Mouse (Mus musculus) liver, embryonic 14.5 days (tissue): ENCODE data around the gene Rfx1. TPM values are rescaled to one million over a fixed set of nuclear protein-coding genes. Genes with fewer than 3 reads are reported as not detected.

Experiments used
- ATAC-seq: fragments of 200-750 bp; cut with Nextera tagmentation; 2 replicates; pipeline ENCODE4 v1.8.0; 2017; ENCODE audit warnings: moderate number of reproducible peaks, mild to moderate bottlenecking, moderate library complexity; ENCODE audit not compliant: insufficient read depth
- DNase-seq, 3 experiments: peaks; one replicate each; pipeline ENCODE4 v3.0.0-alpha.2; 2012 to 2013; ENCODE audit warnings: low read depth in 3 of 3, low spot score in 3 of 3
- H3K27ac ChIP-seq: fragments of 300-500 bp; sonication (generic); 2 replicates; pipeline ENCODE4 v1.5.1; 2014; ENCODE audit warnings: moderate library complexity, mild to moderate bottlenecking, control low read depth, inconsistent platforms
- H3K27me3 ChIP-seq: fragments of 300-500 bp; sonication (generic); 2 replicates; pipeline ENCODE4 v1.6.1; 2014; ENCODE audit warnings: mild to moderate bottlenecking, low read length, moderate library complexity; ENCODE audit not compliant: control insufficient read depth, insufficient read depth
- H3K36me3 ChIP-seq: fragments of 300-500 bp; sonication (generic); replicated peaks from 2 replicates; pipeline ENCODE4 v1.6.1; 2014; ENCODE audit warnings: low read depth; ENCODE audit not compliant: control insufficient read depth, insufficient read depth
- H3K4me1 ChIP-seq, 2 experiments: fragments of 200-500 bp in 1 of 2; fragments of 300-500 bp in 1 of 2; sonication (generic) in 1 of 2; replicated peaks; 2 replicates each; pipeline ENCODE4 v1.6.1; 2012 to 2014; ENCODE audit warnings: antibody characterized with exemption in 1 of 2, inconsistent platforms in 1 of 2, low read length in 1 of 2; ENCODE audit not compliant: control insufficient read depth in 2 of 2, insufficient read depth in 2 of 2
- H3K4me2 ChIP-seq: fragments of 300-500 bp; sonication (generic); 2 replicates; pipeline ENCODE4 v1.6.1; 2014; ENCODE audit warnings: low read depth, mild to moderate bottlenecking, control low read depth, moderate library complexity
- H3K4me3 ChIP-seq, 2 experiments: fragments of 200-500 bp in 1 of 2; fragments of 300-500 bp in 1 of 2; sonication (generic) in 1 of 2; 2 replicates each; pipeline ENCODE4 v1.5.1; 2012 to 2014; ENCODE audit warnings: low read depth in 2 of 2, low read length in 2 of 2, mild to moderate bottlenecking in 2 of 2, control low read depth in 1 of 2, inconsistent platforms in 1 of 2, moderate library complexity in 1 of 2; ENCODE audit not compliant: insufficient read depth in 1 of 2
- H3K9ac ChIP-seq: fragments of 300-500 bp; sonication (generic); replicated peaks from 2 replicates; pipeline ENCODE4 v1.6.1; 2014; ENCODE audit warnings: mild to moderate bottlenecking, control low read depth, moderate library complexity
- H3K9me3 ChIP-seq: fragments of 300-500 bp; sonication (generic); 2 replicates; pipeline ENCODE4 v1.6.1; 2016; ENCODE audit warnings: low read length, mixed read lengths; ENCODE audit not compliant: control insufficient read depth
- CTCF ChIP-seq: IDR thresholded peaks from 2 replicates; pipeline ENCODE4 v1.5.1; 2016; ENCODE audit warnings: antibody characterized with exemption, low read depth, control low read depth
- EP300 ChIP-seq: IDR thresholded peaks from 2 replicates; pipeline ENCODE4 v1.6.1; 2016; ENCODE audit warnings: antibody characterized with exemption, low read depth
- WGBS: fragments of 180-500 bp; shearing (Covaris S2); extraction: QIAGEN DNeasy Blood & Tissue Kit; methylation state at CpG from one replicate; pipeline ENCODE4 v1.1.7; 2014; ENCODE audit not compliant: insufficient replicate concordance; 5-methylcytosine and 5-hydroxymethylcytosine counted together
- polyA plus RNA-seq, 2 experiments: library from polyadenylated mRNA; depleted of rRNA in 1 of 2; stranded (reverse) in 1 of 2; unstranded in 1 of 2; fragments of >200 nt; fragmentation: Nextera tagmentation in 1 of 2; extraction: Ambion mirVana in 1 of 2; gene quantifications; 2 replicates each; pipeline versions ENCODE4 v1.2.1 to v1.2.3; 2012 to 2014

Gene Rfx1
- polyA plus RNA-seq, 2 experiments = 1.5 to 4.6 TPM

- Histone ChIP-seq H3K27me3 (no peaks in the 10 kb centered on the region), H3K4me3 (peak within 1 kb of the TSS; percentile 76 to 91), H3K9me3 (no peaks in the 10 kb centered on the region), H3K27ac (peak within 1 kb of the TSS; percentile 97), H3K9ac (peak within 1 kb of the TSS; percentile 85), H3K4me2 (peak within 1 kb of the TSS; percentile 95), H3K4me1 (peaks cover 0 to 29% of the 10 kb centered on the region in 2 experiments), H3K36me3 (no peaks in the 10 kb centered on the region)
- ATAC-seq (no peak), DNase-seq (no peak)
- 79% methylated on average over 1 of the region's 1 CpGs for WGBS
- no peak for TF ChIP-seq EP300
- no peak for TF ChIP-seq CTCF
Measured at GRCm38 (mm10) chr8:84065037-84065436, 1.6 kb upstream of the Rfx1 start, which contains the start of gene Gm10643. Gene Gm10643, minus strand, starts transcription at chr8:84065137.

GRCm38 (mm10) chr8:84065457-84066072, 1.1 kb upstream of the Rfx1 start:
- Histone ChIP-seq H3K27me3 (no peaks in the 10 kb centered on the region), H3K4me2 (peak overlapping the region; percentile 95), H3K4me1 (peaks cover 0 to 24% of the 10 kb centered on the region in 2 experiments), H3K27ac (peak overlapping the region; percentile 97), H3K9me3 (no peaks in the 10 kb centered on the region), H3K4me3 (peak overlapping the region; percentile 76 to 91), H3K9ac (peak overlapping the region; percentile 85), H3K36me3 (no peaks in the 10 kb centered on the region)
- DNase-seq = no peak
- TF ChIP-seq EP300 (no peak), CTCF (no peak)
- WGBS = 23% methylated on average over 5 of the region's 5 CpGs
- ATAC-seq = no peak

- Histone ChIP-seq H3K9ac (peak overlapping the region; percentile 93), H3K9me3 (no peaks in the 10 kb centered on the region), H3K4me1 (peaks cover 0 to 22% of the 10 kb centered on the region in 2 experiments), H3K4me3 (peak overlapping the region; percentile 60 to 91), H3K27me3 (no peaks in the 10 kb centered on the region), H3K27ac (peak overlapping the region; percentile 97), H3K36me3 (no peaks in the 10 kb centered on the region), H3K4me2 (peak overlapping the region; percentile 95)
- TF ChIP-seq EP300 = no peak
- TF ChIP-seq CTCF = no peak
- under 1% methylated on average over 57 of the region's 58 CpGs for WGBS
- ATAC-seq (peak; percentile 71), DNase-seq (peak; percentile 75 to 78 (median 77))
Measured at GRCm38 (mm10) chr8:84067047-84067573, 476 bp downstream of the Rfx1 start.

GRCm38 (mm10) chr8:84067911-84068310, 1.3 kb downstream of the Rfx1 start:
- ATAC-seq (no peak), DNase-seq (no peak)
- peak overlapping the region; percentile 12 to 91; a peak in 3 of 4 replicates for H3K4me3 ChIP-seq
- TF ChIP-seq EP300 (no peak), CTCF (no peak)
- H3K36me3 ChIP-seq = no peaks in the 10 kb centered on the region
- 74% methylated on average over 7 of the region's 7 CpGs for WGBS
- H3K4me1 ChIP-seq = peaks cover 0 to 22% of the 10 kb centered on the region in 2 experiments
- H3K4me2 ChIP-seq = peak overlapping the region; percentile 95
- peak overlapping the region; percentile 37 for H3K9ac ChIP-seq
- no peaks in the 10 kb centered on the region for H3K9me3 ChIP-seq
- H3K27ac ChIP-seq = no peak overlapping the region
- no peaks in the 10 kb centered on the region for H3K27me3 ChIP-seq

GRCm38 (mm10) chr8:84068316-84069035, 1.8 kb downstream of the Rfx1 start:
- no peak for ATAC-seq
- Histone ChIP-seq H3K27ac (no peak overlapping the region), H3K9me3 (no peaks in the 10 kb centered on the region), H3K4me2 (no peak overlapping the region), H3K4me3 (no peak overlapping the region), H3K4me1 (peaks cover 0 to 21% of the 10 kb centered on the region in 2 experiments), H3K36me3 (no peaks in the 10 kb centered on the region), H3K27me3 (no peaks in the 10 kb centered on the region), H3K9ac (no peak overlapping the region)
- 32% methylated on average over 12 of the region's 12 CpGs for WGBS
- DNase-seq = no peak
- TF ChIP-seq EP300 = no peak
- TF ChIP-seq CTCF = no peak
